Mouse (Mus musculus) hindbrain, embryonic 11.5 days (tissue): ENCODE data around the gene Prss23. TPM values are rescaled to one million over a fixed set of nuclear protein-coding genes. Genes with fewer than 3 reads are reported as not detected.
A peak's percentile ranks its signal among the peaks of the same experiment; 100 is the strongest.

ENCODE experiments used
- ATAC-seq: fragments of 200-750 bp; cut with Nextera tagmentation; 2 replicates; pipeline ENCODE4 v1.8.0; 2017; ENCODE audit warnings: mild to moderate bottlenecking, moderate TSS enrichment, moderate library complexity; ENCODE audit not compliant: low FRiP score
- DNase-seq: peaks from one replicate; pipeline ENCODE4 v3.0.0-alpha.2; 2015; ENCODE audit warnings: low spot score
- H3K27ac ChIP-seq: fragments of 300-500 bp; sonication (generic); 2 replicates; pipeline ENCODE4 v1.5.1; 2014; ENCODE audit warnings: mild to moderate bottlenecking, low read depth, low read length
- H3K27me3 ChIP-seq: fragments of 300-500 bp; sonication (generic); 2 replicates; pipeline ENCODE4 v1.6.1; 2014; ENCODE audit warnings: mild to moderate bottlenecking, low read length, moderate library complexity, mixed read lengths; ENCODE audit not compliant: control insufficient read depth, insufficient read depth
- H3K36me3 ChIP-seq: fragments of 300-500 bp; sonication (generic); 2 replicates; pipeline ENCODE4 v1.6.1; 2014; ENCODE audit warnings: mild to moderate bottlenecking, low read length, moderate library complexity, mixed read lengths; ENCODE audit not compliant: control insufficient read depth, insufficient read depth
- H3K4me1 ChIP-seq: fragments of 300-500 bp; sonication (generic); replicated peaks from 2 replicates; pipeline ENCODE4 v1.6.1; 2014; ENCODE audit warnings: low read length, mixed read lengths; ENCODE audit not compliant: control insufficient read depth, insufficient read depth
- H3K4me2 ChIP-seq: fragments of 300-500 bp; sonication (generic); replicated peaks from 2 replicates; pipeline ENCODE4 v1.6.1; 2014; ENCODE audit warnings: mild to moderate bottlenecking, low read depth, low read length
- H3K4me3 ChIP-seq: fragments of 300-500 bp; sonication (generic); 2 replicates; pipeline ENCODE4 v1.5.1; 2014; ENCODE audit warnings: low read depth, low read length
- H3K9ac ChIP-seq: fragments of 300-500 bp; sonication (generic); 2 replicates; pipeline ENCODE4 v1.6.1; 2014; ENCODE audit warnings: low read depth, low read length
- H3K9me3 ChIP-seq: fragments of 300-500 bp; sonication (generic); 2 replicates; pipeline ENCODE4 v1.6.1; 2016; ENCODE audit warnings: low read length; ENCODE audit not compliant: control insufficient read depth
- WGBS: fragments of 180-500 bp; shearing (Covaris S2); extraction: QIAGEN DNeasy Blood & Tissue Kit; methylation state at CpG from one replicate; pipeline ENCODE4 v1.1.7; 2014; 5-methylcytosine and 5-hydroxymethylcytosine counted together
- polyA plus RNA-seq: library from polyadenylated mRNA; unstranded; fragments of >200 nt; fragmentation: Nextera tagmentation; extraction: Ambion mirVana; gene quantifications from 2 replicates; pipeline ENCODE4 v1.2.1, GENCODE M21; 2014

Prss23 gene
- polyA plus RNA-seq, 1 experiment from 2014 or later: 22.1 TPM

GRCm38 (mm10) chr7:89478490-89478889 lies 48.5 kb downstream of the Prss23 start:
- Histone ChIP-seq H3K4me1 (no peaks in the 10 kb centered on the region), H3K4me2 (no peak overlapping the region), H3K9me3 (no peaks in the 10 kb centered on the region), H3K36me3 (no peaks in the 10 kb centered on the region), H3K27me3 (no peaks in the 10 kb centered on the region), H3K9ac (no peak overlapping the region), H3K4me3 (no peak overlapping the region), H3K27ac (no peak overlapping the region)
- ATAC-seq (peak; percentile 41; the same call in 1 of the 2 replicates), DNase-seq (no peak)
- WGBS: 96% methylated on average over 2 of the region's 2 CpGs

GRCm38 (mm10) chr7:89477294-89477999 lies 49.5 kb downstream of the Prss23 start:
- WGBS: 9% methylated on average over 1 of the region's 1 CpGs
- H3K4me2 ChIP-seq: no peak overlapping the region
- H3K36me3 ChIP-seq: no peaks in the 10 kb centered on the region
- no peak overlapping the region for H3K4me3 ChIP-seq
- DNase-seq (peak; percentile 78), ATAC-seq (peak; percentile 73; the same call in 1 of the 2 replicates)
- no peak overlapping the region for H3K9ac ChIP-seq
- no peak overlapping the region for H3K27ac ChIP-seq
- no peaks in the 10 kb centered on the region for H3K4me1 ChIP-seq
- H3K27me3 ChIP-seq: no peaks in the 10 kb centered on the region
- no peaks in the 10 kb centered on the region for H3K9me3 ChIP-seq

- Histone ChIP-seq H3K9me3 (no peaks in the 10 kb centered on the region), H3K36me3 (no peaks in the 10 kb centered on the region), H3K4me1 (no peaks in the 10 kb centered on the region), H3K27me3 (no peaks in the 10 kb centered on the region), H3K4me3 (no peak overlapping the region), H3K27ac (no peak overlapping the region), H3K4me2 (no peak overlapping the region), H3K9ac (no peak overlapping the region)
- DNase-seq: peak; percentile 34
- WGBS: 58% methylated on average over 4 of the region's 4 CpGs
- ATAC-seq: no peak
Observed at GRCm38 (mm10) chr7:89473442-89473841, 53.5 kb downstream of the Prss23 start.

GRCm38 (mm10) chr7:89463775-89464592 lies 63.0 kb downstream of the Prss23 start:
- ATAC-seq (no peak), DNase-seq (no peak)
- Histone ChIP-seq H3K9ac (no peak overlapping the region), H3K4me3 (no peak overlapping the region), H3K4me1 (no peaks in the 10 kb centered on the region), H3K4me2 (no peak overlapping the region), H3K36me3 (no peaks in the 10 kb centered on the region), H3K9me3 (no peaks in the 10 kb centered on the region), H3K27ac (no peak overlapping the region), H3K27me3 (no peaks in the 10 kb centered on the region)
- 71% methylated on average over 10 of the region's 10 CpGs for WGBS

GRCm38 (mm10) chr7:89463246-89463645 lies 63.7 kb downstream of the Prss23 start:
- whole genome bisulfite sequencing: 93% methylated on average over 3 of the region's 3 CpGs
- Histone ChIP-seq H3K9ac (no peak overlapping the region), H3K36me3 (no peaks in the 10 kb centered on the region), H3K27me3 (no peaks in the 10 kb centered on the region), H3K27ac (no peak overlapping the region), H3K4me3 (no peak overlapping the region), H3K4me1 (no peaks in the 10 kb centered on the region), H3K4me2 (no peak overlapping the region), H3K9me3 (no peaks in the 10 kb centered on the region)
- ATAC-seq (no peak), DNase-seq (no peak)

GRCm38 (mm10) chr7:89462646-89463207 lies 64.3 kb downstream of the Prss23 start:
- Histone ChIP-seq H3K9ac (no peak overlapping the region), H3K4me2 (no peak overlapping the region), H3K4me3 (no peak overlapping the region), H3K27me3 (no peaks in the 10 kb centered on the region), H3K4me1 (no peaks in the 10 kb centered on the region), H3K9me3 (no peaks in the 10 kb centered on the region), H3K27ac (no peak overlapping the region), H3K36me3 (no peaks in the 10 kb centered on the region)
- 90% methylated on average over 5 of the region's 5 CpGs for WGBS
- no peak for DNase-seq
- ATAC-seq: no peak

- no peak for ATAC-seq
- no peaks in the 10 kb centered on the region for H3K4me1 ChIP-seq
Observed at GRCm38 (mm10) chr7:89461351-89461750, 65.6 kb downstream of the Prss23 start.

GRCm38 (mm10) chr7:89460911-89461310 lies 66.1 kb downstream of the Prss23 start:
- no peak overlapping the region for H3K4me2 ChIP-seq
- ATAC-seq: no peak
- H3K27me3 ChIP-seq: no peaks in the 10 kb centered on the region
- no peaks in the 10 kb centered on the region for H3K9me3 ChIP-seq
- no peak for DNase-seq
- H3K27ac ChIP-seq: no peak overlapping the region
- H3K9ac ChIP-seq: no peak overlapping the region
- no peak overlapping the region for H3K4me3 ChIP-seq
- H3K36me3 ChIP-seq: no peaks in the 10 kb centered on the region
- no peaks in the 10 kb centered on the region for H3K4me1 ChIP-seq

More at GRCm38 (mm10) chr7:89461351-89461750, 65.6 kb downstream of the Prss23 start:
- no peak overlapping the region for H3K27ac ChIP-seq
- WGBS: 78% methylated on average over 3 of the region's 3 CpGs
- DNase-seq: no peak
- no peak overlapping the region for H3K4me3 ChIP-seq
- no peaks in the 10 kb centered on the region for H3K36me3 ChIP-seq
- H3K9me3 ChIP-seq: no peaks in the 10 kb centered on the region
- H3K27me3 ChIP-seq: no peaks in the 10 kb centered on the region
- H3K9ac ChIP-seq: no peak overlapping the region
- no peak overlapping the region for H3K4me2 ChIP-seq
